Mouse (Mus musculus) intestine, postnatal 0 days (tissue): ENCODE measurements around the gene Kif18b. TPM values are rescaled to one million over a fixed set of nuclear protein-coding genes. Genes with fewer than 3 reads are reported as not detected.

Experiments
- ATAC-seq: fragments of 200-750 bp; cut with Nextera tagmentation; 2 replicates; pipeline ENCODE4 v1.8.0; 2017; ENCODE audit warnings: mild to moderate bottlenecking, moderate TSS enrichment, moderate library complexity
- H3K27ac ChIP-seq: fragments of 300-500 bp; sonication (generic); 2 replicates; pipeline ENCODE4 v1.5.1; 2014; ENCODE audit warnings: mild to moderate bottlenecking, low read depth, low read length, moderate library complexity
- H3K27me3 ChIP-seq: fragments of 300-500 bp; sonication (generic); replicated peaks from 2 replicates; pipeline ENCODE4 v1.6.1; 2014; ENCODE audit warnings: low read length, mixed read lengths; ENCODE audit not compliant: control insufficient read depth, insufficient read depth
- H3K36me3 ChIP-seq: fragments of 300-500 bp; sonication (generic); 2 replicates; pipeline ENCODE4 v1.6.1; 2014; ENCODE audit warnings: mild to moderate bottlenecking, moderate library complexity; ENCODE audit not compliant: control insufficient read depth, insufficient read depth
- H3K4me1 ChIP-seq: fragments of 300-500 bp; sonication (generic); replicated peaks from 2 replicates; pipeline ENCODE4 v1.6.1; 2014; ENCODE audit warnings: antibody characterized with exemption, low read length, mixed read lengths; ENCODE audit not compliant: control insufficient read depth, insufficient read depth
- H3K4me2 ChIP-seq: fragments of 300-500 bp; sonication (generic); replicated peaks from 2 replicates; pipeline ENCODE4 v1.6.1; 2014; ENCODE audit warnings: low read depth, mild to moderate bottlenecking, moderate library complexity
- H3K4me3 ChIP-seq: fragments of 300-500 bp; sonication (generic); 2 replicates; pipeline ENCODE4 v1.5.1; 2014; ENCODE audit warnings: low read depth, low read length
- H3K9ac ChIP-seq: fragments of 300-500 bp; sonication (generic); 2 replicates; pipeline ENCODE4 v1.6.1; 2014; ENCODE audit warnings: mild to moderate bottlenecking, low read depth, low read length
- H3K9me3 ChIP-seq: fragments of 300-500 bp; sonication (generic); 2 replicates; pipeline ENCODE4 v1.6.1; 2016; ENCODE audit warnings: mixed run types; ENCODE audit not compliant: control insufficient read depth
- CTCF ChIP-seq: sonication (generic); IDR thresholded peaks from 2 replicates; pipeline ENCODE4 v1.5.1; 2016; ENCODE audit warnings: low read depth, mild to moderate bottlenecking, control low read depth, antibody characterized with exemption, moderate library complexity
- WGBS: fragments of 180-500 bp; shearing (Covaris S2); extraction: QIAGEN DNeasy Blood & Tissue Kit; methylation state at CpG from one replicate; pipeline ENCODE4 v1.1.7; 2014; 5-methylcytosine and 5-hydroxymethylcytosine counted together
- polyA plus RNA-seq: library from polyadenylated mRNA; unstranded; fragments of >200 nt; fragmentation: Nextera tagmentation; extraction: Ambion mirVana; gene quantifications from 2 replicates; pipeline ENCODE4 v1.2.1, GENCODE M21; 2015

The Kif18b gene
- polyA plus RNA-seq, 1 experiment from 2014 or later, result 1.1 TPM

- Histone ChIP-seq H3K4me3 (no peak overlapping the region), H3K4me2 (no peak overlapping the region), H3K9ac (no peak overlapping the region), H3K4me1 (peaks cover 4% of the 10 kb centered on the region; the same call in 1 of the 2 replicates), H3K36me3 (no peaks in the 10 kb centered on the region), H3K9me3 (no peaks in the 10 kb centered on the region), H3K27me3 (peaks cover 12% of the 10 kb centered on the region), H3K27ac (no peak overlapping the region)
- WGBS, result 65% methylated on average over 5 of the region's 5 CpGs
- no peak for ATAC-seq
- no peak for TF ChIP-seq CTCF
These were observed 34.8 kb downstream of the Kif18b start for GRCm38 (mm10) chr11:102890096-102890495.

DNA sequence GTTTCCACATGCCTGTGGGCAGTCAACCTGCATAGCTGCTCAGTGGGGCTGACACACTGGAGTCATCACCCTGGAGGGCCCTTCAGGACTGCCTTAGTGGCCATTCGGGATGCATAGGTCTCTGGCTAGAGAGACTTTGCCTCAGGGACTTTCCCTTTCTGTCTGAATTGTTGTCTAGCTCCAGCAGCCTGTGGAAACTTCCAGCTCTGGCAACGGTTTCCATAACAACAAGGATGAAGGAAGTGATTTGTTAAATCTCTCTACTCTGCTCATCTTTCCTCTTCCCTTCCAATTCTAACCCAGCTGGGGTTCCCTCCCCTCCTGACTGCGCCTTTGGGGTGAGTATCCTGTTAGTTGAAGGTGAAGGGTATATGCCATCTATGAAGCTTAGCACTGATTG lies 36.8 kb downstream of the Kif18b start:
- H3K36me3 ChIP-seq, result no peaks in the 10 kb centered on the region
- H3K4me1 ChIP-seq, result peaks cover 2% of the 10 kb centered on the region; the same call in 1 of the 2 replicates
- no peak overlapping the region for H3K9ac ChIP-seq
- no peak overlapping the region for H3K27ac ChIP-seq
- no peaks in the 10 kb centered on the region for H3K27me3 ChIP-seq
- no peak for ATAC-seq
- WGBS, result 52% methylated on average over 3 of the region's 3 CpGs
- no peaks in the 10 kb centered on the region for H3K9me3 ChIP-seq
- TF ChIP-seq CTCF, result no peak
- H3K4me3 ChIP-seq, result no peak overlapping the region
- H3K4me2 ChIP-seq, result no peak overlapping the region

- Histone ChIP-seq H3K9ac (no peak overlapping the region), H3K4me2 (no peak overlapping the region), H3K27ac (no peak overlapping the region), H3K4me1 (no peaks in the 10 kb centered on the region), H3K4me3 (no peak overlapping the region), H3K9me3 (no peaks in the 10 kb centered on the region), H3K27me3 (no peaks in the 10 kb centered on the region), H3K36me3 (no peaks in the 10 kb centered on the region)
- 86% methylated on average over 5 of the region's 5 CpGs for WGBS
- ATAC-seq, result no peak
- TF ChIP-seq CTCF, result no peak
These were observed 37.5 kb downstream of the Kif18b start for GRCm38 (mm10) chr11:102887433-102887832.

GRCm38 (mm10) chr11:102884616-102885219 lies 40.2 kb downstream of the Kif18b start, which contains the start of gene Fam187a:
Gene Fam187a, plus strand, starts transcription at chr11:102885169.
- H3K4me1 ChIP-seq, result no peaks in the 10 kb centered on the region
- no peak within 1 kb of the TSS for H3K4me3 ChIP-seq
- ATAC-seq, result no peak
- no peak within 1 kb of the TSS for H3K9ac ChIP-seq
- H3K36me3 ChIP-seq, result no peaks in the 10 kb centered on the region
- 42% methylated on average over 10 of the region's 10 CpGs for WGBS
- no peak within 1 kb of the TSS for H3K27ac ChIP-seq
- no peaks in the 10 kb centered on the region for H3K27me3 ChIP-seq
- no peak for TF ChIP-seq CTCF
- H3K9me3 ChIP-seq, result no peaks in the 10 kb centered on the region
- no peak within 1 kb of the TSS for H3K4me2 ChIP-seq

DNA sequence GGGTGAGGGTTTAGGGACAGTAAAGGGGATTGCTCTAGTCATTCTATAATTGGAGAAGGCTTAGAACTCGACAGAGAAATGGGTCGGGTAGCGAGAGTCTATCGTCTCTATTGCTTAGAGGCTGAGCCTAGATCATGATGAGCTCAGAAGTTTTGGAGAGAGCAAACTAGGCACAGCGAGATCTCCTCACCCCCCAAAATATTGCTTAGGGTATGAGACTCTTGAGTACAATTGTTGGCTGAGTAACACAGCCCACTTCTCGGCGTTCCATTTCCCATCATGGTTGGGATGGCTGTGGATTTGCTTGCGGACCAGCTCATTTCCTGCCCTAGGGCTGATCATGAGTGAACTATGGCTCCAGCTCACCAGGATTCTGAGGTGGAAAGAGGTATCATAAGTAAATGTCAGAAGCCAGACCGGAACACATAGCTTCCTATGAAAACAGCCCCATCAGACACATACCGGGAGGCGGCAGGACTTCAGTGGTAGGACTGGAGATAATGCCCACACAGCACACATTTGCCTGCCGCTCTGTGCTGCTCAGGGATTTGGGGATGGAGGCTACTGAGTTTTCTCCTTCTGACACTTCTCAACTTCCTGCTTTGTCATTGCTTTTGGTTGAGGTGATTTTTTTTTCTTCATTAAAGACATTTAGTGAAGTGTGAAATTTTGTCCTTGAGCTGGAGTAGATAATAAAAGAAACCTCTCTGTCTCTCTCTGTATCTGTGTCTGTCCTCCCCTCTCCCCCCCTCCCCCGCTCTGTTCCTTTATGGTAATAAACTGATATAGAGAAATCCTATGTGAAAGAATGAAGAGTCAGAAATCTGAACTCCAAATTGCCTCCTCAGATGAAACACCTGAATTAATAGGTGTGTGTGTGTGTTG lies 43.4 kb downstream of the Kif18b start:
- TF ChIP-seq CTCF, result no peak
- no peaks in the 10 kb centered on the region for H3K27me3 ChIP-seq
- H3K4me2 ChIP-seq, result peak overlapping the region; percentile 86
- H3K27ac ChIP-seq, result no peak overlapping the region
- H3K9me3 ChIP-seq, result no peaks in the 10 kb centered on the region
- no peaks in the 10 kb centered on the region for H3K4me1 ChIP-seq
- 14% methylated on average over 13 of the region's 13 CpGs for WGBS
- H3K36me3 ChIP-seq, result peaks cover 12% of the 10 kb centered on the region
- peak overlapping the region; percentile 70 for H3K4me3 ChIP-seq
- ATAC-seq, result peak; percentile 13; the same call in 1 of the 2 replicates
- peak overlapping the region; percentile 70 for H3K9ac ChIP-seq

DNA sequence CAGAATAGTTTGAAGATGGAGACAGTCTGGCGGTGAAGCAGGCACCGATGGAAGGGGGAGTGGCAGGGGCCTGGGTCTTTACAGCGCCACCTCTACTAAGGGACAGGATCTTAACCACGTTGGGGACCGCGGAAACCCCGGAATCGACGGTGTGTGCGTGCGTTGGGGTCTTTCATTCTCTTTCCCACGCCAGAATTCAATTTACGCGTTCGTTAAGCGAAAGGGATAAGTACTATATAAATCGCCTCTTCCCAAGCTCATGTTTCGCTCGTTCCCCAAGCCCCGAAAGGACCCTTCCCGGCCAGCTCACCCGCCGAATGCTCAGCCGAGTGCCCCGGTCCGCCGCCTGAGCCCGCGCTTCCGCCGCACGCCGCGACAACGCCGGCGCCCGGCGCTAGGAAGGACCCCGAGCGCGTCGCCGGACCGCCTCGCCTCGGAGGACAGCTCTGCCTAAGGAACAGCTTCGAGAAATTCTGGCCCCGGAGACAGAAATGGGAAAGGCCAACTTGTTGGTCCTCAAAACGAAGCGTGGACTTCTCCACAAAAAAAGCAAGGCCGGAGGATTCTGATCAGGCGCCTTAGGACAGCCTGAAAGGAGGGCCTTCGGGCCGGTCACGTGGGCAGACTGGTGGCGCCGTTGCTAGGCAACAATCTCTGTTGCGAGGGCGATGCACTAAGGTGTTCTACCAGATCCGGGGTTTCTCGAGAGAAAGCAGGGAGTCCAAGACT lies 44.2 kb downstream of the Kif18b start, which contains the start of the genes Eftud2 and Ccdc103:
Gene Eftud2, minus strand, starts transcription at position 401 of the 729 bp plus-strand sequence.
Gene Ccdc103, plus strand, starts transcription at position 620 of the 729 bp plus-strand sequence.
- Histone ChIP-seq H3K27me3 (no peaks in the 10 kb centered on the region), H3K4me1 (no peaks in the 10 kb centered on the region), H3K9ac (peak within 1 kb of the TSS; percentile 70), H3K4me2 (peak within 1 kb of the TSS; percentile 86), H3K27ac (peak within 1 kb of the TSS; percentile 55), H3K4me3 (peak within 1 kb of the TSS; percentile 70), H3K36me3 (peaks cover 16% of the 10 kb centered on the region), H3K9me3 (no peaks in the 10 kb centered on the region)
- WGBS, result under 1% methylated on average over 62 of the region's 62 CpGs
- peak; percentile 90 for ATAC-seq
- TF ChIP-seq CTCF, result no peak
